Mouse (Mus musculus): ENCODE measurements at regions not wholly inside any gene's neighbourhood (a gene's known extent, or its start where the extent isn't known, plus 50 kb on each side); places are given as distances from the start of the nearest gene placed in this dataset.
"Not testable (repeated sequence)": the region's sequence is repeated elsewhere in the genome, so short reads cannot be mapped to it uniquely, and the experiment has no call there.

DNA sequence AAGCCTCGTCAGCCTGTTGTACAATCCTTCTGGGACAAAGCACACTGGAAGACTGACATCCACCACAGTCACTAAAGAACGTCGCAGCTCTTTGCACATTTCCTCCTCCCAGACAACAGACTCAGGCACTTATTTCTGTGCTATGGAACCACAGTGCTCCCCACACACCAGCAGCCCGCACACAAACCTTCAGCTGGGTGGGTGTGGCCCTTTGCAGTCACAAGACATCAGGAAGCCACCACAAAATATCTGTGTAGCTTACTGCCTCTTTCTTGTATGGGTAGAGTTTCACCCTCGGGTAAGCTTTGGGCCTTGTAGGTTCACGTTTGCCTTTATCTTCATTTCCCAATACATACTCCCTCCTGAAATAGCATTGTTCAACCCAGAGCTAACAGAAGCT lies 577.6 kb upstream of the Olfr1507 start:
- not testable (repeated sequence) for H3K27me3 ChIP-seq; H3K4me1 ChIP-seq; H3K36me3 ChIP-seq; H3K4me3 ChIP-seq; H3K27ac ChIP-seq; H3K9me3 ChIP-seq; ATAC-seq (ENCODE audit: low FRiP score, low read depth); H3K9ac ChIP-seq; H3K4me2 ChIP-seq (replicated peaks)
- WGBS = 82% methylated on average over 6 of the region's 6 CpGs

DNA sequence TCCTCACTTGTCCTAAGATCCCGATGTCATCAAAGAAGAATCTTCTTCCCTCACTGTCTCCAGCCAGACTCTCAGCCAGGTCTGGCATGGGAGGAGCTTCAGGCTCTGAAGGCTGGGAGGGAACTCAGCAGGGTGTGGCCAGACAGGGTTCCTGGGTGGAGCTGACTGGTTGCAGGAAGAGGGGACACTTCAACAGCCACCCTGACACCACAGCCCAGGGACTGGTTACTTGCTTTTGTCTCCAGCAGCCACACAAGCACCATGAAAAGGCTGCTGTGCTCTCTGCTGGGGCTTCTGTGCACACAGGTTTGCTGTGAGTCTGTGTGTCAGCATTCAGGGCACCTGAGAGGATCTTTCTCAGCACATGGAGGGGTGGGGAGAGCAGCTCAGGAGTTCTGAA lies 577.0 kb upstream of the Olfr1507 start:
- no CpG with 5 or more reads among the region's 1 CpGs for WGBS

DNA sequence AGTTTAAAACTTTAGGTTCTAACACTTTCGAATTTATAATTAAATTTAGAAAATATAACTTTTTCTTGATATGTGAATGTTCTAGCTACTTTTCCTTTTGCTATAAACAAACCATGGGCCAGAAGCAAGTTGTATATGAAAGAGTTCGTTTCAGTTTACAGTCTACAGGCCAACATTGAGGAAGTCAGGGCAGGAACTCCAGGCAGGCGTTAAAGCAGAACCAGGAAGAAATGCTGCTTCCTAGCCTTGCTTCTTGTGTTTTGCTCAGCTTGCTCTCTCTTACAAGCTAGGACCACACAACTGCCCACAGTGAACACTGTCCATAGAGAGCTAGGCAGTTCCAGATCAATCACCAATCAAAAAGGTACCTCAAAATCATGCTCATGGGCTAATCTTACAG lies 558.9 kb upstream of the Olfr1507 start:
- not testable (repeated sequence) for H3K4me2 ChIP-seq (replicated peaks)

More for the DNA sequence above, 577.0 kb upstream of the Olfr1507 start:
- H3K4me3 ChIP-seq; H3K9ac ChIP-seq; H3K36me3 ChIP-seq; ATAC-seq (ENCODE audit: low FRiP score, low read depth); H3K4me1 ChIP-seq; H3K9me3 ChIP-seq; H3K27ac ChIP-seq; H3K27me3 ChIP-seq; H3K4me2 ChIP-seq (replicated peaks): not testable (repeated sequence)

DNA sequence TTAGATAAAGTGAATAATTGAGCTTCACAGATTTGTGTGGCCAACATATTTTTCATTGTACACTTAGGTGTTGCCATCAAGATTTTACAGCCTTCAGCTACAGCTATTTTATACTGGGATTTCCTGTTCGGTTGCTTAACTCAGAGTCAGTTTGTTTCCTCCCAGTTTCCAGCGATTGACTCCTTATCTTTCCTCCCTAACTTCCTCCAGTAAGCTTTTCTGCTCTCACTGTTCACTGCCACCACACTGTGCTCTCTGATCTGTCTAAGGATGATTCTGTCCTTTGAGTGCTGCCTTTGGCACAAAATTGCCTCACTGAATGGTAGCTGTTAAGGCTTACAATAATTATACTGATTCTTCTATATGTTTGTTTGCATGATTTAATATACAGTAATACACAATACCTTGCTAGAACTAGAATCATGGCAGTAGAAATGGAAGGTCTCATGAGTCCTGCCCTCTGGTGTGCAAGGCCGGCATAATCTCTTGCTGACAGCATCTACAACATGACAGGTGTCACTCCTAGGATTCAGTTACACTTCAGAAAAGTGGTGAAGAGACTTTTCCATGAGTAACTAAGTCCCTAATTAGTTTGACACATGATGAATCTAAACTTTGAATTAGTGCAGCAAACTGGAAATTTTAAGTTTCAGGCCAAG lies 558.0 kb upstream of the Olfr1507 start:
- 79% methylated on average over 2 of the region's 3 CpGs for WGBS
- ATAC-seq (ENCODE audit: low FRiP score, low read depth); H3K9ac ChIP-seq: not testable (repeated sequence)

More for the DNA sequence above, 558.9 kb upstream of the Olfr1507 start:
- not testable (repeated sequence) for H3K4me1 ChIP-seq; H3K27ac ChIP-seq; H3K9me3 ChIP-seq; H3K27me3 ChIP-seq; H3K9ac ChIP-seq; ATAC-seq (ENCODE audit: low FRiP score, low read depth); H3K4me3 ChIP-seq; H3K36me3 ChIP-seq
- WGBS = 59% methylated on average over 2 of the region's 3 CpGs

DNA sequence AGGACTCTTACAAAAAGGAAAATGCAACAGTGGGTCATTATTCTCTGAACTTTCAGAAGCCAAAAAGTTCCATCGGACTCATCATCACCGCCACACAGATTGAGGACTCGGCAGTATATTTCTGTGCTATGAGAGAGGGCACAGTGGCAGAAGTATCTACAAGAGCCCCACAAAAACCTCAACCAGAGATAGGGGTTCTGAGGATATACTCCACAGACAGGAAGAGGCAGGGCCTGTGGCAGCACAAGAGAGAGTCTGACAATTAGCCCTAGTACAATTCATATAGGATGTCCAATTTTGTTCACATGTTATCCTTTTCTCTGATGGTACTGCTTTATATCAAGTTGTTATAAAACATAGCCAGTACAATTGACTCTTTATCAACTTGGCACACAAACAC lies 552.1 kb upstream of the Olfr1507 start:
- not testable (repeated sequence) for H3K27ac ChIP-seq; H3K4me3 ChIP-seq; H3K4me1 ChIP-seq; H3K9me3 ChIP-seq; H3K9ac ChIP-seq; H3K4me2 ChIP-seq (replicated peaks); H3K27me3 ChIP-seq; H3K36me3 ChIP-seq; ATAC-seq (ENCODE audit: low FRiP score, low read depth)
- WGBS = 97% methylated on average over 3 of the region's 3 CpGs

More for the DNA sequence above, 558.0 kb upstream of the Olfr1507 start:
- H3K27me3 ChIP-seq; H3K27ac ChIP-seq; H3K4me2 ChIP-seq (replicated peaks); H3K36me3 ChIP-seq; H3K4me1 ChIP-seq; H3K9me3 ChIP-seq; H3K4me3 ChIP-seq: not testable (repeated sequence)

DNA sequence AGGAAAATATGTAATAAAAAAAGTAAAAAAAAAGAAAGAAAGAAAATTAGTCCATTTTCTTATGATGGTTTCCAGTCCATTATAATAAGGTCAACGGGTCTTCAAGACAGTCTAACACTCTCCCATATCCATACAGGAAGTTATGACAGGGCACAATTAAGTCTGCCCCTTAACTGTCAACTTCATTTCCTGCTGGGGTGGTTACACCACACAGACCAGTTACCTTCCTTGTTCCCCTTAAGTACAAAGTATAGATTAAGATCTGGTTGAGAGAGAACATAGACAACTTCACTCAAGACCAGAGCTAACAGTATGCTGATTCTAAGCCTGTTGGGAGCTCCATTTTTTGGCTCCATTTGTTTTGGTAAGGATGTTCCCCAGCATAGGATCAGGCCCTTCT lies 551.4 kb upstream of the Olfr1507 start:
- H3K27ac ChIP-seq; H3K4me2 ChIP-seq (replicated peaks); ATAC-seq (ENCODE audit: low FRiP score, low read depth); H3K36me3 ChIP-seq; H3K9ac ChIP-seq; H3K27me3 ChIP-seq; H3K9me3 ChIP-seq; H3K4me1 ChIP-seq; H3K4me3 ChIP-seq: not testable (repeated sequence)
- WGBS = 90% methylated on average over 1 of the region's 1 CpGs

DNA sequence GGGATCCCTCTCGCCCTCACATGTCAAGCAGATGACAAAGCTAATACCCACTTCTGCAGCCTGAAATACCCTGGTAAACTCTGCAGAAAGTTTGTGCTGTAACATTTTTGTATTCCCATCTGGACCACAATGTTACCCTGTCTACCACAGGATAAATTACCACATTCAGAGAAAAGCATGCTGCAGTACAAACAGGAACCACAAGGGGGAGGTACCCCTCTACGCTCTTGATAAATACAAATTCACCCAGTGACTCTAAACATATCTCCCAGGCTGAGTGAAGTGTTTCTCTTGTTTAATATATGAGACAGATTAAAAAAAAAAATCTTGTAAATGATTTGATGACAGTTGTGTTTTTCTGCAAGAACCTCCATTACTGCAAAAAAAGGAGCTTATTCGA lies 549.8 kb upstream of the Olfr1507 start:
- not testable (repeated sequence) for H3K27me3 ChIP-seq; H3K4me2 ChIP-seq (replicated peaks); H3K9ac ChIP-seq; H3K4me3 ChIP-seq; H3K9me3 ChIP-seq; H3K36me3 ChIP-seq; ATAC-seq (ENCODE audit: low FRiP score, low read depth); H3K4me1 ChIP-seq; H3K27ac ChIP-seq
- WGBS = 92% methylated on average over 3 of the region's 3 CpGs

DNA sequence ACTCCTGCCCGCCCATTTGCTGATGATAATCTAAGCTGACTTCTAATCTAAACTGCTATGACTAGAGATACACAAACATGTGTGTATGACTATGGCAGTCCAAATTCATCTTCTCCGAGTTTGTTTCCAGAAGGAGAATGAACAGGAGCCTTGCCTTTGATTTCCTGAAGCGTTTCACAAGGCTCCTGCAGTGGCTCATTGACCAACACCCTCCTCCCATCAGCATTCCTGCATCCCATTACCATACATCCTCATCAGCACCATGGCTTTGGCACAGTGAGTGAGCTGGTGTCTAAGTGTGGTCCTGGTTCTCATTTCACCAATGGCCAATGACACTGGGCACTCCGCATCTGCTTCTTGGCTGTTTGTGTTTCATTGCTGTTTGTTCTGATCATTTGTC lies 548.6 kb upstream of the Olfr1507 start:
- WGBS = 70% methylated on average over 4 of the region's 4 CpGs
- H3K27me3 ChIP-seq; H3K36me3 ChIP-seq; ATAC-seq (ENCODE audit: low FRiP score, low read depth); H3K4me1 ChIP-seq; H3K9ac ChIP-seq; H3K9me3 ChIP-seq; H3K4me3 ChIP-seq; H3K4me2 ChIP-seq (replicated peaks); H3K27ac ChIP-seq: not testable (repeated sequence)

DNA sequence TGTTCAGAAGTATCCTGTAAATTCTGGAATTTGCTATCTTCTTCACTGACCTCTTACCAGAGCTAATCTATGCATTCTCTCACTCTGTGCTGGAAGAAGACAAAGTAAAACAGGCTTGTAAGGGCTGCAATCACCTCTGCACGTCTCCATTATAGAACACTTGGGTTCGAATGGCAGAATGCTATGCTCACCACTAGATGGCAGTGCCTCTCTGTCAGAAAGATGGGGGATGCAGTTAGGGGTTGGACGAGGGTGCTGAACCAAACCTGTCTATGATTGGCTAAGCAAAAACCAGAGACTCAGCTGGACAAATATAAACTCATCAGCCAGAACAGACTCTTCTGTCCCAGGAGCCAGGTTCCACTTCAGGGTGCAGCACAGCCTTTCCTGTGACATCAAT lies 546.5 kb upstream of the Olfr1507 start:
- not testable (repeated sequence) for H3K4me1 ChIP-seq; H3K9ac ChIP-seq; H3K4me2 ChIP-seq (replicated peaks); H3K27ac ChIP-seq; H3K36me3 ChIP-seq; H3K27me3 ChIP-seq; H3K9me3 ChIP-seq; H3K4me3 ChIP-seq; ATAC-seq (ENCODE audit: low FRiP score, low read depth)
- 22% methylated on average over 3 of the region's 3 CpGs for WGBS

DNA sequence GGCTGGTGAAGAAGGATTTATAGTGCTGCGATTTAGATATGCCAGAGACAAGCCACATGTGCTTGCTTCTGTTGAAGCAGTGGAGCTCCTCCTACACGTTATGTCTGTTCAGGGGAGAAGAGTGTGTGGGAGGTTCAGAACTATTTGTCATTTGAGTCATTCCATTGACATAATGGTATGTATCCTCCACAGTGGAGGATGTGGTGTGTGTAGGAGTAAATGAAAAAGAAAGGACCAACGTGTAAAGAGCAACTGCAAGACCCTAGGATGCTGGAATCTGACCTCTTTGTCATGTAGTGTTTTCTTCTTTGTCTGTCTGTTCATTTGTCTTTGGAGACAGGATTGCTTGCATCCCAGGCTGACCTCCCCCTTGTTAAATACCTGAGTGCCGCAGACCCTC lies 543.9 kb upstream of the Olfr1507 start:
- not testable (repeated sequence) for H3K4me2 ChIP-seq (replicated peaks); H3K36me3 ChIP-seq; H3K27ac ChIP-seq; H3K27me3 ChIP-seq; H3K4me3 ChIP-seq; ATAC-seq (ENCODE audit: low FRiP score, low read depth); H3K4me1 ChIP-seq; H3K9ac ChIP-seq; H3K9me3 ChIP-seq
- 76% methylated on average over 4 of the region's 4 CpGs for WGBS

DNA sequence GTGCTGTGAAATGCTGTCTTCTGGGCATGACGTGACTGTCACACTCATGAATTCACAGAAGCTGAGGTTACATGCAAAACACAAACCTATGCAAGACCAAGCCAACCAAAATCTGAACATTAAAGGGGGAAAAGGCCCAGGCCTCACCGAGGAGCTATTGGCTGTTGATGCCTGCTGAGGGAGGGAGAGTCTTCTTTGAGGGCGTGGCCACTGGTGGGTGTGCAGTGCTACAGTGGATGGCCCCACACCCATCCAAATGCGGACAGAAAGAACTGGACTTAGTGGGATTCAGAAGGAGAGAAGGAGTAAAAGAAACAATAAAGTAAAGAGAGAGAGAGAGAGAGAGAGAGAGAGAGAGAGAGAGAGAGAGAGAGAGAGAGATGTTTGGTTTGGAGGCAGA lies 539.4 kb upstream of the Olfr1507 start:
- not testable (repeated sequence) for H3K9ac ChIP-seq; H3K36me3 ChIP-seq; H3K27me3 ChIP-seq; ATAC-seq (ENCODE audit: low FRiP score, low read depth); H3K9me3 ChIP-seq; H3K4me2 ChIP-seq (replicated peaks); H3K27ac ChIP-seq; H3K4me3 ChIP-seq; H3K4me1 ChIP-seq
- no CpG with 5 or more reads among the region's 4 CpGs for whole genome bisulfite sequencing

DNA sequence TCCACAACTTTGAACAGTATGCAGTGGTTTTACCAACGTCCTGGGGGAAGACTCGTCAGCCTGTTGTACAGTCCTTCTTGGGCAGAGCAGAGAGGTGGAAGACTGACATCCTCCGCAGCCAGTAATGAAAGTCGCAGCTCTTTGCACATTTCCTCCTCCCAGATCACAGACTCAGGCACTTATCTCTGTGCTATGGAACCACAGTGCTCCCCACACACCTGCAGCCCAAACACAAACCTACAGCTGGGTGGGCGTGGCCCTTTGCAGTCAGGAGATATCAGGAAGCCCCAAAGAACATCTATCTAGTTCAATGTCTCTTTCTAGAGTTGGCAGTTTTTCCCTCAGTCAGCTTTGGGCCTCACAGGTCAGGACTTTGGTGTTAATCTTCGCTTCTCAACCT lies 537.7 kb upstream of the Olfr1507 start:
- H3K36me3 ChIP-seq; H3K4me1 ChIP-seq; H3K27ac ChIP-seq; ATAC-seq (ENCODE audit: low FRiP score, low read depth); H3K4me2 ChIP-seq (replicated peaks); H3K27me3 ChIP-seq; H3K4me3 ChIP-seq; H3K9ac ChIP-seq; H3K9me3 ChIP-seq: not testable (repeated sequence)
- WGBS = no CpG with 5 or more reads among the region's 6 CpGs

DNA sequence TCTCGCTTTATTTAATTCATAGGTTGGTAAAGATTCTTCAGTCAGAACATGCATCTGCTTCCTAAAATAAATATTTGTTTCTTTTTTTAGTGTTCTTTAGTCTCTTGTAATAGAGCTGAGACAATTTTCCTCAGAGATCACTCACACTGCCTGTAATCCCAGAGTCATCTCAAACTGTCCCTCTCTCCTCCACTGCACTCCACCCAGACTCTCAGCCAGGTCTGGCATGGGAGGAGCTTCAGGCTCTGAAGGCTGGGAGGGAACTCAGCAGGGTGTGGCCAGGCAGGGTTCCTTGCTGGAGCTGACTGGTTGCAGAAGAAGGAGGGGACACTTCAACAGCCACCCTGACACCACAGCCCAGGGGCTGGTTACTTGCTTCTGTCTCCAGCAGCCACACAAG lies 536.9 kb upstream of the Olfr1507 start:
- not testable (repeated sequence) for H3K36me3 ChIP-seq; H3K27me3 ChIP-seq; H3K9ac ChIP-seq; H3K9me3 ChIP-seq; H3K27ac ChIP-seq; ATAC-seq (ENCODE audit: low FRiP score, low read depth); H3K4me2 ChIP-seq (replicated peaks); H3K4me1 ChIP-seq; H3K4me3 ChIP-seq
- no CpG with 5 or more reads among the region's 1 CpGs for WGBS

All from limb, embryonic 13.5 days (tissue).